Mouse (Mus musculus): ENCODE data around the gene Aff3. TPM values are rescaled to one million over a fixed set of nuclear protein-coding genes. Genes with fewer than 3 reads are reported as not detected.

Aff3 gene
- total RNA-seq, 2 experiments from 2014 or later: 2.4 to 2.6 TPM

GRCm38 (mm10) chr1:38242559-38242958 is 422.2 kb downstream of the Aff3 start:
- no peak for ATAC-seq (ENCODE audit: poor library complexity, severe bottlenecking)

GRCm38 (mm10) chr1:38241801-38242200 is 423.0 kb downstream of the Aff3 start:
- ATAC-seq (ENCODE audit: poor library complexity, severe bottlenecking): no peak

GRCm38 (mm10) chr1:38241221-38241666 is 423.5 kb downstream of the Aff3 start:
- ATAC-seq (ENCODE audit: poor library complexity, severe bottlenecking): no peak

- ATAC-seq (ENCODE audit: poor library complexity, severe bottlenecking): no peak
Observed at GRCm38 (mm10) chr1:38240438-38241220, 424.1 kb downstream of the Aff3 start.

GRCm38 (mm10) chr1:38239516-38239915 is 425.2 kb downstream of the Aff3 start:
- ATAC-seq (ENCODE audit: poor library complexity, severe bottlenecking): no peak

GRCm38 (mm10) chr1:38237831-38238230 is 426.9 kb downstream of the Aff3 start:
- no peak for ATAC-seq (ENCODE audit: poor library complexity, severe bottlenecking)

GRCm38 (mm10) chr1:38237027-38237787 is 427.5 kb downstream of the Aff3 start:
- no peak for ATAC-seq (ENCODE audit: poor library complexity, severe bottlenecking)

- ATAC-seq (ENCODE audit: poor library complexity, severe bottlenecking): peak; percentile 43
Observed at GRCm38 (mm10) chr1:38233121-38233520, 431.6 kb downstream of the Aff3 start.

GRCm38 (mm10) chr1:38230041-38230440 is 434.7 kb downstream of the Aff3 start:
- no peak for ATAC-seq (ENCODE audit: poor library complexity, severe bottlenecking)

GRCm38 (mm10) chr1:38228806-38229205 is 435.9 kb downstream of the Aff3 start:
- no peak for ATAC-seq (ENCODE audit: poor library complexity, severe bottlenecking)

GRCm38 (mm10) chr1:38225166-38225565 is 439.6 kb downstream of the Aff3 start:
- no peak for ATAC-seq (ENCODE audit: poor library complexity, severe bottlenecking)

- no peak for ATAC-seq (ENCODE audit: poor library complexity, severe bottlenecking)
Observed at GRCm38 (mm10) chr1:38222160-38222559, 442.6 kb downstream of the Aff3 start.

- ATAC-seq (ENCODE audit: poor library complexity, severe bottlenecking): no peak
Observed at GRCm38 (mm10) chr1:38221431-38221830, 443.3 kb downstream of the Aff3 start.

GRCm38 (mm10) chr1:38217912-38218795 is 446.6 kb downstream of the Aff3 start:
- ATAC-seq (ENCODE audit: poor library complexity, severe bottlenecking): no peak

GRCm38 (mm10) chr1:38217098-38217497 is 447.7 kb downstream of the Aff3 start:
- no peak for ATAC-seq (ENCODE audit: poor library complexity, severe bottlenecking)

GRCm38 (mm10) chr1:38213377-38213776 is 451.4 kb downstream of the Aff3 start:
- no peak for ATAC-seq (ENCODE audit: poor library complexity, severe bottlenecking)

- no peak for ATAC-seq (ENCODE audit: poor library complexity, severe bottlenecking)
Observed at GRCm38 (mm10) chr1:38212386-38212785, 452.4 kb downstream of the Aff3 start.

- no peak for ATAC-seq (ENCODE audit: poor library complexity, severe bottlenecking)
Observed at GRCm38 (mm10) chr1:38202475-38203183, 462.1 kb downstream of the Aff3 start.

GRCm38 (mm10) chr1:38201796-38202195 is 463.0 kb downstream of the Aff3 start:
- no peak for ATAC-seq (ENCODE audit: poor library complexity, severe bottlenecking)

Data from megakaryocyte, adult 5-6 weeks (primary cell).